In the genomic region with DNA sequence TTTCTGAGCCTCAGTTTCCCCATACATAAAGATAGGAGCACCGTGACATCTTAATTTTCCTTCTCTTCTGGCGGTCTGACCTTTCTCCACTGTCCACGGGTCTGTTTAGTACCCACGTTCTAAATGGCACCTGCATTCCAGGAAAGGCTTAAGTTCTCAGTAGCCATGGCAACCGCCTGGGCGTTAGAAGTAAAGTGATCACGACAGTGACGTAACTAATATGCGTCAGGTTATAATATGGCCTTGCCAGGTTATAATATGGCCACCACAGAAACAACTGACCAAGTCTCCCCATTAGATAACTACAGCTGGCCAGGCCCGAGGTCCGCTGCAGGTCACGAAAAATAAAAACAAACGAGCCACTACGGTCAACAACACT, we compare ENCODE assay signal across 8 mouse cellular contexts. TPM values are rescaled to one million over a fixed set of nuclear protein-coding genes. Genes with fewer than 3 reads are reported as not detected.
DNase-seq lines count a peak whose midpoint lies in the region; ATAC-seq lines count a peak whose summit lies in the region.

No protein-coding gene starts in this region.

- peaks cover 5% of the 10 kb centered on the region; the same call in 1 of the 2 replicates for H3K9me3 ChIP-seq in heart, embryonic 16.5 days (replicated peaks; ENCODE audit: control insufficient read depth, low read length)
- H3K9me3 ChIP-seq in hindbrain, embryonic 10.5 days = 0 out of 2 replicates have a peak, but pooled peaks cover 4% of the 10 kb centered on the region
- H3K9me3 ChIP-seq in midbrain, embryonic 10.5 days (replicated peaks) = 0 out of 2 replicates have a peak, but pooled peaks cover 5% of the 10 kb centered on the region

- no peaks in the 10 kb centered on the region for H3K36me3 ChIP-seq in heart, embryonic 16.5 days (ENCODE audit: control insufficient read depth, insufficient read depth)
- no peaks in the 10 kb centered on the region for H3K36me3 ChIP-seq in hindbrain, embryonic 10.5 days
- H3K36me3 ChIP-seq in midbrain, embryonic 10.5 days = no peaks in the 10 kb centered on the region

- no peaks in the 10 kb centered on the region for H3K27me3 ChIP-seq in heart, embryonic 16.5 days (ENCODE audit: control insufficient read depth, insufficient read depth, low read length)
- no peaks in the 10 kb centered on the region for H3K27me3 ChIP-seq in hindbrain, embryonic 10.5 days (ENCODE audit: insufficient read depth, poor library complexity, severe bottlenecking)
- no peaks in the 10 kb centered on the region for H3K27me3 ChIP-seq in midbrain, embryonic 10.5 days (ENCODE audit: low read depth, poor library complexity, severe bottlenecking)

- DNase-seq in heart, postnatal 25 days (ENCODE audit: low spot score) = no peak
- peak; percentile 96 for DNase-seq in R1 (ENCODE audit: low read depth, low spot score)
- DNase-seq in hindbrain, embryonic 10.5 days (ENCODE audit: low spot score) = no peak
- DNase-seq in midbrain, embryonic 10.5 days (ENCODE audit: low spot score) = no peak
- no peak for DNase-seq in cerebellum, adult 9-10 months
- DNase-seq in frontal cortex, postnatal 10 days (ENCODE audit: low spot score in 2 of 2) = no peak
- DNase-seq in cerebellum, adult 11 months = no peak

- 15% methylated on average over 14 of the region's 14 CpGs for WGBS in heart, embryonic 16.5 days
- WGBS in hindbrain, embryonic 10.5 days = 12% methylated on average over 14 of the region's 14 CpGs
- 10% methylated on average over 14 of the region's 14 CpGs for WGBS in midbrain, embryonic 10.5 days

- H3K4me1 ChIP-seq in heart, embryonic 16.5 days (ENCODE audit: control insufficient read depth, insufficient read depth, low read length) = peaks cover 7% of the 10 kb centered on the region
- H3K4me1 ChIP-seq in hindbrain, embryonic 10.5 days (replicated peaks) = peaks cover 27% of the 10 kb centered on the region
- H3K4me1 ChIP-seq in midbrain, embryonic 10.5 days = peaks cover 25% of the 10 kb centered on the region

- intact Hi-C loops in heart, postnatal 25 days (cut with DNase I) = no loop called here

- peak overlapping the region; percentile 75 for H3K9ac ChIP-seq in heart, embryonic 16.5 days (ENCODE audit: low read length)

- H3K27ac ChIP-seq in heart, embryonic 16.5 days (ENCODE audit: low read length) = peak overlapping the region; percentile 6; the same call in 1 of the 2 replicates
- peak overlapping the region; percentile 91 for H3K27ac ChIP-seq in hindbrain, embryonic 10.5 days
- H3K27ac ChIP-seq in midbrain, embryonic 10.5 days (replicated peaks) = peak overlapping the region; percentile 87

- H3K4me3 ChIP-seq in heart, embryonic 16.5 days (ENCODE audit: low read length) = peak overlapping the region; percentile 79
- peak overlapping the region; percentile 85 for H3K4me3 ChIP-seq in hindbrain, embryonic 10.5 days
- H3K4me3 ChIP-seq in midbrain, embryonic 10.5 days = peak overlapping the region; percentile 82

- peak overlapping the region; percentile 60 for H3K4me2 ChIP-seq in heart, embryonic 16.5 days (ENCODE audit: low read depth, low read length)

- peak; percentile 57; the same call in 1 of the 2 replicates for ATAC-seq in heart, embryonic 16.5 days (replicated peaks; ENCODE audit: extremely low read depth, insufficient read depth, low FRiP score)

RNA-seq across cellular contexts. Expression of a gene that starts 4.7 kb away (rescaled TPM):
- polyA plus RNA-seq in heart, embryonic 16.5 days (2015; fragmentation: Nextera tagmentation; extraction: Ambion mirVana) = 61.9 and 62.9 TPM in 2 replicates
- total RNA-seq in heart, postnatal 25 days (2021) = 10 to 100 TPM; 34.7 to 36.6 TPM
- 76.3 and 83.5 TPM in 2 replicates for polyA plus RNA-seq in hindbrain, embryonic 10.5 days (2016; fragmentation: Nextera tagmentation; extraction: Ambion mirVana)
- 74.0 and 76.9 TPM in 2 replicates for polyA plus RNA-seq in midbrain, embryonic 10.5 days (2016; fragmentation: Nextera tagmentation; extraction: Ambion mirVana)

RNA-seq across cellular contexts. Expression of a gene that starts 32.1 kb away (rescaled TPM):
- 0.19 TPM in 1 of 2 replicates, not detected in the other for polyA plus RNA-seq in heart, embryonic 16.5 days (2015; fragmentation: Nextera tagmentation; extraction: Ambion mirVana)
- not detected for total RNA-seq in heart, postnatal 25 days (2021)
- polyA plus RNA-seq in hindbrain, embryonic 10.5 days (2016; fragmentation: Nextera tagmentation; extraction: Ambion mirVana) = 0.81 and 0.85 TPM in 2 replicates
- 0.23 and 0.31 TPM in 2 replicates for polyA plus RNA-seq in midbrain, embryonic 10.5 days (2016; fragmentation: Nextera tagmentation; extraction: Ambion mirVana)

RNA-seq across cellular contexts. Expression of a gene that starts 59.4 kb away (rescaled TPM):
- polyA plus RNA-seq in heart, embryonic 16.5 days (2015; fragmentation: Nextera tagmentation; extraction: Ambion mirVana) = 26.6 and 37.7 TPM in 2 replicates
- total RNA-seq in heart, postnatal 25 days (2021) = 1 to 10 TPM; 9.1 to 9.3 TPM
- polyA plus RNA-seq in hindbrain, embryonic 10.5 days (2016; fragmentation: Nextera tagmentation; extraction: Ambion mirVana) = 7.2 and 8.7 TPM in 2 replicates
- polyA plus RNA-seq in midbrain, embryonic 10.5 days (2016; fragmentation: Nextera tagmentation; extraction: Ambion mirVana) = 3.8 and 5.8 TPM in 2 replicates

Comparison
In these comparisons a context has a peak if more than half of its experiments do, and no peak if none do; other contexts are left out.
1. H3K27ac ChIP-seq: peak in every context shown above with its lines; median percentile 91 in hindbrain, embryonic 10.5 days; 87 in midbrain, embryonic 10.5 days; 6 in heart, embryonic 16.5 days.